Mouse (Mus musculus): Measurements from ENCODE around the gene Adk. TPM values are rescaled to one million over a fixed set of nuclear protein-coding genes. Genes with fewer than 3 reads are reported as not detected.

The Adk gene
- polyA plus RNA-seq, 1 experiment from 2014 or later = 131 TPM

GRCm38 (mm10) chr14:21112742-21113141 is 60.4 kb downstream of the Adk start:
- H3K27me3 ChIP-seq (replicated peaks; ENCODE audit: control insufficient read depth, insufficient read depth, low read length) = no peaks in the 10 kb centered on the region
- H3K9me3 ChIP-seq (ENCODE audit: control insufficient read depth, low read length) = no peaks in the 10 kb centered on the region
- H3K36me3 ChIP-seq (ENCODE audit: control insufficient read depth, insufficient read depth, low read length) = no peaks in the 10 kb centered on the region
- H3K4me1 ChIP-seq (ENCODE audit: control insufficient read depth, insufficient read depth, low read length) = no peaks in the 10 kb centered on the region
- H3K27ac ChIP-seq (replicated peaks; ENCODE audit: low read depth, low read length) = no peak overlapping the region
- 77% methylated on average over 6 of the region's 6 CpGs for WGBS
- no peak overlapping the region for H3K4me2 ChIP-seq (ENCODE audit: low read depth, low read length)
- H3K4me3 ChIP-seq (ENCODE audit: low read depth, low read length) = no peak overlapping the region
- no peak overlapping the region for H3K9ac ChIP-seq (ENCODE audit: low read depth, low read length)
- ATAC-seq (ENCODE audit: low read depth) (no peak), DNase-seq (ENCODE audit: low spot score) (no peak)

DNA sequence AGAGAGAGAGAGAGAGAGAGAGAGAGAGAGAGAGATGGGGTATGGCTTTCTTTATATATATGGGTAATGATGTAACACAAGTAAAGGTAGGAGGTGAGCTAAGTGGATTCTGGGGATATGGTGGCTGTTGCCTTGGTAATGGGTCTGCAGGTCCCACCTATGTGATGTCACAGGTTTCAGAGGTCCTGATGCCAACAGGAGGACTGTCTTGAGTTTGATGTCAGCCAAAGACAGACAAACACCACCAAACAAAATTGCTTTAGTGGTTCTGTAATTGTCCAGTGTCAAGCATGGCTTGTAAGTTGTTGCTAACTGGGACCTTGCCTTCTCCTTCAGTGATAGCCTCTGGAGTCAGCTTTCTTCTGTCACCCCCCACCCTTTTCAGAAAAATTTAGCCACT is 62.0 kb downstream of the Adk start:
- no peak for ATAC-seq (ENCODE audit: low read depth)
- no peak overlapping the region for H3K4me2 ChIP-seq (ENCODE audit: low read depth, low read length)
- no peaks in the 10 kb centered on the region for H3K4me1 ChIP-seq (ENCODE audit: control insufficient read depth, insufficient read depth, low read length)
- H3K9ac ChIP-seq (ENCODE audit: low read depth, low read length) = no peak overlapping the region
- DNase-seq (ENCODE audit: low spot score) = no peak
- no peaks in the 10 kb centered on the region for H3K27me3 ChIP-seq (replicated peaks; ENCODE audit: control insufficient read depth, insufficient read depth, low read length)
- H3K27ac ChIP-seq (replicated peaks; ENCODE audit: low read depth, low read length) = no peak overlapping the region
- H3K36me3 ChIP-seq (ENCODE audit: control insufficient read depth, insufficient read depth, low read length) = no peaks in the 10 kb centered on the region
- H3K4me3 ChIP-seq (ENCODE audit: low read depth, low read length) = no peak overlapping the region
- H3K9me3 ChIP-seq (ENCODE audit: control insufficient read depth, low read length) = no peaks in the 10 kb centered on the region

GRCm38 (mm10) chr14:21115318-21115717 is 62.9 kb downstream of the Adk start:
- Histone ChIP-seq H3K4me2 (ENCODE audit: low read depth, low read length) (no peak overlapping the region), H3K27me3 (replicated peaks; ENCODE audit: control insufficient read depth, insufficient read depth, low read length) (no peaks in the 10 kb centered on the region), H3K4me1 (ENCODE audit: control insufficient read depth, insufficient read depth, low read length) (no peaks in the 10 kb centered on the region), H3K9ac (ENCODE audit: low read depth, low read length) (no peak overlapping the region), H3K36me3 (ENCODE audit: control insufficient read depth, insufficient read depth, low read length) (no peaks in the 10 kb centered on the region), H3K27ac (replicated peaks; ENCODE audit: low read depth, low read length) (no peak overlapping the region), H3K9me3 (ENCODE audit: control insufficient read depth, low read length) (no peaks in the 10 kb centered on the region), H3K4me3 (ENCODE audit: low read depth, low read length) (no peak overlapping the region)
- 57% methylated on average over 4 of the region's 4 CpGs for WGBS
- DNase-seq (ENCODE audit: low spot score) (no peak), ATAC-seq (ENCODE audit: low read depth) (no peak)

DNA sequence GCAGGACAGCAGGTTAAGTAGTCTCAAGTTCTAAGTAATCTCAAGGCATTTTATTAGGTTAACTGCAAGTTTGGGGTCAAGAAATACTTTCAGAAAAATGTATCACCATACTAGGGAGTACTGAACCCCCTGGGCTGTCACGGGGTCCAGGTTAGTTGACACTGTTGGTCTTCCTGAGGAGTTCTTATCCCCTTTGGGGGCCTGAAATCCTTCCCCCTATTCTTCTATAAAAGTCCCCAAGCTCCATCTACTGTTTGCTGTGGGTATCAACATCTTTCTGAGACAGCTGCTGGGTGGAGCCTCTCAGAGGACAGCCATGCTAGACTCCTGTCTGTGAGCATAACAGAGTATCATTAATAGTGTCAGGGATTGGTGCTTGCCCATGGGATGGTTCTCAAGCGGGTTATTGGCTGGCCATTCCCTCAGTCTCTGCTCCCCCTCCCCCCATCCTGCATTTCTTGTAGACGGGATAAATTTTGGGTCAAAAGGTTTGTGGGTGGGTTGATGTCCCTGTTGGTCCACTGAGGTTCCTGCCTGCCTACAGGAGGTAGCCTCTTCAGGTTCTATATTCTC is 63.6 kb downstream of the Adk start:
- Histone ChIP-seq H3K27ac (replicated peaks; ENCODE audit: low read depth, low read length) (no peak overlapping the region), H3K4me2 (ENCODE audit: low read depth, low read length) (no peak overlapping the region), H3K9me3 (ENCODE audit: control insufficient read depth, low read length) (no peaks in the 10 kb centered on the region), H3K4me1 (ENCODE audit: control insufficient read depth, insufficient read depth, low read length) (no peaks in the 10 kb centered on the region), H3K4me3 (ENCODE audit: low read depth, low read length) (no peak overlapping the region), H3K27me3 (replicated peaks; ENCODE audit: control insufficient read depth, insufficient read depth, low read length) (no peaks in the 10 kb centered on the region), H3K9ac (ENCODE audit: low read depth, low read length) (no peak overlapping the region), H3K36me3 (ENCODE audit: control insufficient read depth, insufficient read depth, low read length) (no peaks in the 10 kb centered on the region)
- 45% methylated on average over 3 of the region's 3 CpGs for WGBS
- peak; percentile 48 for DNase-seq (ENCODE audit: low spot score)
- no peak for ATAC-seq (ENCODE audit: low read depth)

- no peak overlapping the region for H3K9ac ChIP-seq (ENCODE audit: low read depth, low read length)
- H3K9me3 ChIP-seq (ENCODE audit: control insufficient read depth, low read length) = no peaks in the 10 kb centered on the region
- 74% methylated on average over 4 of the region's 4 CpGs for WGBS
- no peak overlapping the region for H3K4me2 ChIP-seq (ENCODE audit: low read depth, low read length)
- no peak overlapping the region for H3K27ac ChIP-seq (replicated peaks; ENCODE audit: low read depth, low read length)
- ATAC-seq (ENCODE audit: low read depth) (no peak), DNase-seq (ENCODE audit: low spot score) (no peak)
- no peaks in the 10 kb centered on the region for H3K36me3 ChIP-seq (ENCODE audit: control insufficient read depth, insufficient read depth, low read length)
- H3K4me3 ChIP-seq (ENCODE audit: low read depth, low read length) = no peak overlapping the region
- no peaks in the 10 kb centered on the region for H3K4me1 ChIP-seq (ENCODE audit: control insufficient read depth, insufficient read depth, low read length)
- H3K27me3 ChIP-seq (replicated peaks; ENCODE audit: control insufficient read depth, insufficient read depth, low read length) = no peaks in the 10 kb centered on the region
Measured at GRCm38 (mm10) chr14:21118095-21118494, 65.7 kb downstream of the Adk start.

GRCm38 (mm10) chr14:21119653-21120313 is 67.4 kb downstream of the Adk start:
- no peaks in the 10 kb centered on the region for H3K36me3 ChIP-seq (ENCODE audit: control insufficient read depth, insufficient read depth, low read length)
- H3K4me2 ChIP-seq (ENCODE audit: low read depth, low read length) = no peak overlapping the region
- no peaks in the 10 kb centered on the region for H3K4me1 ChIP-seq (ENCODE audit: control insufficient read depth, insufficient read depth, low read length)
- H3K27ac ChIP-seq (replicated peaks; ENCODE audit: low read depth, low read length) = no peak overlapping the region
- H3K4me3 ChIP-seq (ENCODE audit: low read depth, low read length) = no peak overlapping the region
- H3K27me3 ChIP-seq (replicated peaks; ENCODE audit: control insufficient read depth, insufficient read depth, low read length) = no peaks in the 10 kb centered on the region
- WGBS = 82% methylated on average over 9 of the region's 9 CpGs
- ATAC-seq (ENCODE audit: low read depth) (no peak), DNase-seq (ENCODE audit: low spot score) (no peak)
- H3K9ac ChIP-seq (ENCODE audit: low read depth, low read length) = no peak overlapping the region
- H3K9me3 ChIP-seq (ENCODE audit: control insufficient read depth, low read length) = no peaks in the 10 kb centered on the region

GRCm38 (mm10) chr14:21120473-21120872 is 68.1 kb downstream of the Adk start:
- peak; percentile 78 for DNase-seq (ENCODE audit: low spot score)
- H3K36me3 ChIP-seq (ENCODE audit: control insufficient read depth, insufficient read depth, low read length) = no peaks in the 10 kb centered on the region

GRCm38 (mm10) chr14:21127215-21127614 is 74.8 kb downstream of the Adk start:
- no peaks in the 10 kb centered on the region for H3K4me1 ChIP-seq (ENCODE audit: control insufficient read depth, insufficient read depth, low read length)
- H3K4me3 ChIP-seq (ENCODE audit: low read depth, low read length) = no peak overlapping the region
- no peaks in the 10 kb centered on the region for H3K36me3 ChIP-seq (ENCODE audit: control insufficient read depth, insufficient read depth, low read length)
- no peak for DNase-seq (ENCODE audit: low spot score)
- ATAC-seq (ENCODE audit: low read depth) = no peak
- H3K4me2 ChIP-seq (ENCODE audit: low read depth, low read length) = no peak overlapping the region
- no peaks in the 10 kb centered on the region for H3K27me3 ChIP-seq (replicated peaks; ENCODE audit: control insufficient read depth, insufficient read depth, low read length)
- no peak overlapping the region for H3K27ac ChIP-seq (replicated peaks; ENCODE audit: low read depth, low read length)
- 90% methylated on average over 6 of the region's 6 CpGs for WGBS
- H3K9me3 ChIP-seq (ENCODE audit: control insufficient read depth, low read length) = no peaks in the 10 kb centered on the region
- no peak overlapping the region for H3K9ac ChIP-seq (ENCODE audit: low read depth, low read length)

More at GRCm38 (mm10) chr14:21120473-21120872, 68.1 kb downstream of the Adk start:
- no peak for ATAC-seq (ENCODE audit: low read depth)
- Histone ChIP-seq H3K4me3 (ENCODE audit: low read depth, low read length) (no peak overlapping the region), H3K9me3 (ENCODE audit: control insufficient read depth, low read length) (no peaks in the 10 kb centered on the region), H3K27me3 (replicated peaks; ENCODE audit: control insufficient read depth, insufficient read depth, low read length) (no peaks in the 10 kb centered on the region), H3K4me1 (ENCODE audit: control insufficient read depth, insufficient read depth, low read length) (no peaks in the 10 kb centered on the region), H3K9ac (ENCODE audit: low read depth, low read length) (no peak overlapping the region), H3K27ac (replicated peaks; ENCODE audit: low read depth, low read length) (no peak overlapping the region), H3K4me2 (ENCODE audit: low read depth, low read length) (no peak overlapping the region)
- 28% methylated on average over 3 of the region's 3 CpGs for WGBS

DNA sequence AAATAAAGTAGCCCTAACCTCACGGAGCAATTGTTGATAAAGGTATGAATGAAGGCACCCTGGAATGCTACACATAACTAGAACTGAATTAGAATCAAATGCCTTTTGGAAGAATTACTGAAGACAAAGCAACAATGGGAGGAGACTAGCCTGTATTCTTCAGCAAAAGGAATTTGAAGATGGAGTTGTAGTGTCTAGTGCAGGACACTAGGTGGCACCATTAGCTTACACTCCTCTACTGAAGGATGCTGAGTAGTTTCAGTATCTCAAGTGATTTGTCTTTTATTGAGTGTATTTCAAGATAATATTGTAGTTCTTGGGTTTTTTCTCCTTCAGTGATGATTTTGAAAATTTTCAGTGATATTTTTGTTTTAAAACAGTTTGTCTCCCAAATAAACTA is 84.5 kb downstream of the Adk start:
- Histone ChIP-seq H3K4me1 (ENCODE audit: control insufficient read depth, insufficient read depth, low read length) (no peaks in the 10 kb centered on the region), H3K27me3 (replicated peaks; ENCODE audit: control insufficient read depth, insufficient read depth, low read length) (no peaks in the 10 kb centered on the region), H3K36me3 (ENCODE audit: control insufficient read depth, insufficient read depth, low read length) (no peaks in the 10 kb centered on the region), H3K4me2 (ENCODE audit: low read depth, low read length) (no peak overlapping the region), H3K4me3 (ENCODE audit: low read depth, low read length) (no peak overlapping the region), H3K27ac (replicated peaks; ENCODE audit: low read depth, low read length) (no peak overlapping the region), H3K9me3 (ENCODE audit: control insufficient read depth, low read length) (no peaks in the 10 kb centered on the region), H3K9ac (ENCODE audit: low read depth, low read length) (no peak overlapping the region)
- 36% methylated on average over 1 of the region's 1 CpGs for WGBS
- ATAC-seq (ENCODE audit: low read depth) = 0 out of 2 replicates have a peak, but pooled peaks have one; percentile 44
- peak; percentile 83 for DNase-seq (ENCODE audit: low spot score)

Data from embryonic facial prominence, embryonic 14.5 days (tissue).